In genomic region chr6:55355575-55355974, GRCm38 (mm10) we compare ENCODE assay signal across 36 mouse cellular contexts. TPM values are rescaled to one million over a fixed set of nuclear protein-coding genes. Genes with fewer than 3 reads are reported as not detected.
DNase-seq lines count a peak whose midpoint lies in the region; ATAC-seq and TF ChIP-seq lines count a peak whose summit lies in the region.
"Had no signal": no experiment of that assay in that cellular context is flagged by ENCODE, and none has a peak within 500 bp of the region (broad histone marks: within the 10 kb centered on the region; RNA-seq: fewer than 3 reads in every experiment).

No protein-coding gene starts in this region.

- ATAC-seq in lung, embryonic 14.5 days (ENCODE audit: insufficient read depth): peak; percentile 56; the same call in 1 of the 2 replicates
- no peak for ATAC-seq in liver, postnatal 0 days
- ATAC-seq in hindbrain, embryonic 14.5 days (ENCODE audit: low FRiP score): no peak
- ATAC-seq: forebrain, embryonic 13.5 days; Patski had no signal

- TF ChIP-seq POLR2A in bone marrow, adult 2 months (IDR thresholded peaks at IDR 0.05; ENCODE audit: borderline replicate concordance, control insufficient read depth, low read depth, low read length): no peak

- 29% methylated on average over 7 of the region's 7 CpGs for WGBS in lung, embryonic 14.5 days
- WGBS in bone marrow, adult 2 months: 66% methylated on average over 7 of the region's 7 CpGs
- WGBS in liver, postnatal 0 days (ENCODE audit: insufficient replicate concordance): 66% methylated on average over 7 of the region's 7 CpGs
- WGBS in hindbrain, embryonic 14.5 days: 90% methylated on average over 7 of the region's 7 CpGs

- intact Hi-C loops in gastrocnemius, adult 2 months (cut with DNase I): no loop called here

- H3K9ac ChIP-seq in lung, embryonic 14.5 days: no peak overlapping the region
- H3K9ac ChIP-seq in liver, postnatal 0 days (replicated peaks): no peak overlapping the region
- no peak overlapping the region for H3K9ac ChIP-seq in hindbrain, embryonic 14.5 days
- H3K9ac ChIP-seq: embryonic facial prominence, embryonic 15.5 days; forebrain, embryonic 13.5 days; hindbrain, embryonic 12.5 days; midbrain, embryonic 12.5 days; neural tube, embryonic 13.5 days had no signal

- no peaks in the 10 kb centered on the region for H3K36me3 ChIP-seq in lung, embryonic 14.5 days (ENCODE audit: insufficient read depth)
- no peaks in the 10 kb centered on the region for H3K36me3 ChIP-seq in liver, postnatal 0 days (replicated peaks; ENCODE audit: insufficient read depth, low read length)
- H3K36me3 ChIP-seq in hindbrain, embryonic 14.5 days (replicated peaks; ENCODE audit: control insufficient read depth, insufficient read depth): no peaks in the 10 kb centered on the region
- H3K36me3 ChIP-seq: embryonic facial prominence, embryonic 10.5 days; embryonic facial prominence, embryonic 15.5 days; G1E; hindbrain, embryonic 12.5 days; midbrain, embryonic 12.5 days; neural tube, embryonic 13.5 days had no signal

- no peak for DNase-seq in gastrocnemius, adult 2 months
- DNase-seq in gastrocnemius, adult 8-10 months (ENCODE audit: low spot score in 2 of 2): no peak
- DNase-seq in lung, embryonic 14.5 days: peak; percentile 77
- no peak for DNase-seq in lung, postnatal 4 days
- no peak for DNase-seq in liver, postnatal 0 days
- no peak for DNase-seq in hindbrain, embryonic 14.5 days (ENCODE audit: low spot score)
- DNase-seq: adrenal gland, postnatal 10 days; cerebellum, adult 2 months; cerebellum, postnatal 14 days; kidney, adult 8-10 months; kidney, postnatal 4 days; left cerebral cortex, postnatal 4 days; right cerebral cortex, postnatal 4 days; thymus, postnatal 25 days had no signal

- no peak for TF ChIP-seq EP300 in liver, postnatal 0 days (IDR thresholded peaks at IDR 0.05; ENCODE audit: low read depth)

- peak overlapping the region; percentile 74 for H3K27ac ChIP-seq in gastrocnemius, adult 2 months
- no peak overlapping the region for H3K27ac ChIP-seq in lung, embryonic 14.5 days (ENCODE audit: low read depth)
- peak overlapping the region; percentile 24; the same call in 1 of the 2 replicates for H3K27ac ChIP-seq in bone marrow, adult 2 months (ENCODE audit: control insufficient read depth, insufficient read depth, low read depth, low read length, poor library complexity)
- peak overlapping the region; percentile 78; the same call in 1 of the 2 replicates for H3K27ac ChIP-seq in liver, postnatal 0 days (ENCODE audit: low read depth)
- no peak overlapping the region for H3K27ac ChIP-seq in hindbrain, embryonic 14.5 days
- H3K27ac ChIP-seq: embryonic facial prominence, embryonic 10.5 days; embryonic facial prominence, embryonic 15.5 days; forebrain, embryonic 13.5 days; hindbrain, embryonic 12.5 days; kidney, postnatal 0 days; midbrain, embryonic 12.5 days; neural tube, embryonic 13.5 days; stomach, postnatal 0 days had no signal

- H3K4me1 ChIP-seq in lung, embryonic 14.5 days (ENCODE audit: insufficient read depth): peaks cover 22% of the 10 kb centered on the region; the same call in 1 of the 2 replicates
- peaks cover 1% of the 10 kb centered on the region; the same call in 1 of the 2 replicates for H3K4me1 ChIP-seq in bone marrow, adult 2 months (ENCODE audit: control insufficient read depth, insufficient read depth, low read length)
- H3K4me1 ChIP-seq in liver, postnatal 0 days (ENCODE audit: insufficient read depth): peaks cover 37% of the 10 kb centered on the region
- no peaks in the 10 kb centered on the region for H3K4me1 ChIP-seq in hindbrain, embryonic 14.5 days (replicated peaks; ENCODE audit: control insufficient read depth, insufficient read depth, low read length)

- no peak overlapping the region for H3K4me3 ChIP-seq in gastrocnemius, adult 2 months
- no peak overlapping the region for H3K4me3 ChIP-seq in lung, embryonic 14.5 days (ENCODE audit: low read depth, low read length)
- no peak overlapping the region for H3K4me3 ChIP-seq in bone marrow, adult 2 months (replicated peaks; ENCODE audit: control insufficient read depth, low read depth, low read length)
- no peak overlapping the region for H3K4me3 ChIP-seq in liver, postnatal 0 days (ENCODE audit: low read depth, low read length)
- no peak overlapping the region for H3K4me3 ChIP-seq in hindbrain, embryonic 14.5 days (replicated peaks; ENCODE audit: low read length)
- H3K4me3 ChIP-seq: embryonic facial prominence, embryonic 10.5 days; embryonic facial prominence, embryonic 15.5 days; forebrain, embryonic 13.5 days; hindbrain, embryonic 12.5 days; midbrain, embryonic 12.5 days; neural tube, embryonic 13.5 days had no signal

- no peaks in the 10 kb centered on the region for H3K9me3 ChIP-seq in lung, embryonic 14.5 days (ENCODE audit: low read depth, low read length)
- no peaks in the 10 kb centered on the region for H3K9me3 ChIP-seq in liver, postnatal 0 days (ENCODE audit: low read length)
- no peaks in the 10 kb centered on the region for H3K9me3 ChIP-seq in hindbrain, embryonic 14.5 days (ENCODE audit: control insufficient read depth, low read length)
- H3K9me3 ChIP-seq: embryonic facial prominence, embryonic 10.5 days; embryonic facial prominence, embryonic 15.5 days; forebrain, embryonic 13.5 days; G1E; hindbrain, embryonic 12.5 days; megakaryocyte, embryonic 14.5 days; midbrain, embryonic 12.5 days had no signal

- H3K27me3 ChIP-seq in lung, embryonic 14.5 days (ENCODE audit: insufficient read depth, low read length): no peaks in the 10 kb centered on the region
- no peaks in the 10 kb centered on the region for H3K27me3 ChIP-seq in liver, postnatal 0 days (ENCODE audit: insufficient read depth, low read length)
- no peaks in the 10 kb centered on the region for H3K27me3 ChIP-seq in hindbrain, embryonic 14.5 days (ENCODE audit: control insufficient read depth, insufficient read depth, low read length)
- H3K27me3 ChIP-seq: embryonic facial prominence, embryonic 15.5 days; forebrain, embryonic 13.5 days; hindbrain, embryonic 12.5 days; megakaryocyte, embryonic 14.5 days; midbrain, embryonic 12.5 days; neural tube, embryonic 13.5 days; Patski had no signal

- TF ChIP-seq CTCF in gastrocnemius, adult 2 months (IDR thresholded peaks at IDR 0.05): no peak
- no peak for TF ChIP-seq CTCF in lung, embryonic 14.5 days (IDR thresholded peaks at IDR 0.05; ENCODE audit: low read depth)
- no peak for TF ChIP-seq CTCF in bone marrow, adult 2 months (IDR thresholded peaks at IDR 0.05; ENCODE audit: control insufficient read depth, insufficient read depth, low read length)
- no peak for TF ChIP-seq CTCF in liver, postnatal 0 days (IDR thresholded peaks at IDR 0.05; ENCODE audit: low read depth)

- H3K4me2 ChIP-seq in lung, embryonic 14.5 days: no peak overlapping the region
- no peak overlapping the region for H3K4me2 ChIP-seq in liver, postnatal 0 days (ENCODE audit: low read depth, low read length)
- no peak overlapping the region for H3K4me2 ChIP-seq in hindbrain, embryonic 14.5 days (replicated peaks)
- H3K4me2 ChIP-seq: embryonic facial prominence, embryonic 15.5 days; forebrain, embryonic 13.5 days; hindbrain, embryonic 12.5 days; midbrain, embryonic 12.5 days; neural tube, embryonic 13.5 days had no signal

RNA-seq across cellular contexts. Expression of gene Aqp1, which starts 19.3 kb away (rescaled TPM):
- total RNA-seq in gastrocnemius, adult 2 months (2021): 100 to 1,000 TPM; 251 to 256 TPM
- 100 to 1,000 TPM; 145 to 259 (median 191) TPM for total RNA-seq in gastrocnemius, adult 8-10 months (2022)
- 4.0 and 4.4 TPM in 2 replicates for polyA plus RNA-seq in lung, embryonic 14.5 days (2014; fragmentation: Nextera tagmentation; extraction: Ambion mirVana)
- 226 and 325 TPM in 2 replicates for polyA plus RNA-seq in bone marrow, adult 2 months (2011; ENCODE audit: insufficient read depth, insufficient read length, low replicate concordance, missing spikeins)
- polyA plus RNA-seq in liver, postnatal 0 days (2015; fragmentation: Nextera tagmentation; extraction: Ambion mirVana): 134 and 135 TPM in 2 replicates
- polyA plus RNA-seq in hindbrain, embryonic 14.5 days (2014; fragmentation: Nextera tagmentation; extraction: Ambion mirVana): 3.6 and 6.5 TPM in 2 replicates
- polyA plus RNA-seq: G1E had no signal

RNA-seq across cellular contexts. Expression of gene Ghrhr, which starts 20.5 kb away (rescaled TPM):
- not detected for total RNA-seq in gastrocnemius, adult 2 months (2021)
- total RNA-seq in gastrocnemius, adult 8-10 months (2022): not detected
- polyA plus RNA-seq in lung, embryonic 14.5 days (2014; fragmentation: Nextera tagmentation; extraction: Ambion mirVana): not detected in 2 replicates
- not detected in 2 replicates for polyA plus RNA-seq in bone marrow, adult 2 months (2011; ENCODE audit: insufficient read depth, insufficient read length, low replicate concordance, missing spikeins)
- polyA plus RNA-seq in liver, postnatal 0 days (2015; fragmentation: Nextera tagmentation; extraction: Ambion mirVana): 0.08 and 0.09 TPM in 2 replicates
- polyA plus RNA-seq in hindbrain, embryonic 14.5 days (2014; fragmentation: Nextera tagmentation; extraction: Ambion mirVana): not detected in 2 replicates
- total RNA-seq: adrenal gland, postnatal 10 days; gastrocnemius, adult 18-20 months; gastrocnemius, postnatal 4 days; heart, adult 8-10 months; heart, postnatal 36 days; layer of hippocampus, adult 8-10 months; layer of hippocampus, postnatal 25 days; left cerebral cortex, adult 8-10 months; left cerebral cortex, postnatal 4 days had no signal
- polyA plus RNA-seq: cerebellum, adult 2 months; embryonic facial prominence, embryonic 10.5 days; embryonic facial prominence, embryonic 15.5 days; forebrain, embryonic 13.5 days; G1E; heart, embryonic 16.5 days; hindbrain, embryonic 12.5 days; limb, embryonic 14.5 days; midbrain, embryonic 12.5 days; neural tube, embryonic 13.5 days; spleen, adult 2 months; stomach, postnatal 0 days had no signal

Comparison
In these comparisons a context has a peak if more than half of its experiments do, and no peak if none do; other contexts are left out.
1. H3K27ac ChIP-seq: peak in gastrocnemius, adult 2 months (single experiment), bone marrow, adult 2 months (single experiment) and liver, postnatal 0 days (single experiment); none in lung, embryonic 14.5 days (single experiment) and hindbrain, embryonic 14.5 days (single experiment).
2. RNA of gene Aqp1, which starts 19.3 kb away (polyA plus RNA-seq): 226 to 325 TPM in bone marrow, adult 2 months and 134 to 135 TPM in liver, postnatal 0 days; 3.6 to 6.5 TPM in hindbrain, embryonic 14.5 days and 4.0 to 4.4 TPM in lung, embryonic 14.5 days; every median in the first group is over 10 times any median in the second.